Mouse (Mus musculus) lung, postnatal 0 days (tissue): ENCODE data around the gene Rimbp3. TPM values are rescaled to one million over a fixed set of nuclear protein-coding genes. Genes with fewer than 3 reads are reported as not detected.
A peak's percentile ranks its signal among the peaks of the same experiment; 100 is the strongest.

Source experiments
- ATAC-seq: fragments of 200-750 bp; cut with Nextera tagmentation; 2 replicates; pipeline ENCODE4 v1.8.0; 2017; ENCODE audit warnings: moderate library complexity
- DNase-seq: peaks from one replicate; pipeline ENCODE4 v3.0.0-alpha.2; 2016; ENCODE audit warnings: low spot score
- H3K27ac ChIP-seq: fragments of 300-500 bp; sonication (generic); 2 replicates; pipeline ENCODE4 v1.5.1; 2014; ENCODE audit warnings: antibody characterized with exemption, mild to moderate bottlenecking, low read length, mixed read lengths
- H3K27me3 ChIP-seq: fragments of 300-500 bp; sonication (generic); replicated peaks from 2 replicates; pipeline ENCODE4 v1.6.1; 2014; ENCODE audit warnings: low read length, mixed read lengths; ENCODE audit not compliant: insufficient read depth
- H3K36me3 ChIP-seq: fragments of 300-500 bp; sonication (generic); 2 replicates; pipeline ENCODE4 v1.6.1; 2014; ENCODE audit warnings: low read length, mixed read lengths; ENCODE audit not compliant: insufficient read depth
- H3K4me1 ChIP-seq: fragments of 300-500 bp; sonication (generic); 2 replicates; pipeline ENCODE4 v1.6.1; 2014; ENCODE audit warnings: antibody characterized with exemption, low read depth, low read length, mixed read lengths; ENCODE audit not compliant: insufficient read depth
- H3K4me2 ChIP-seq: fragments of 300-500 bp; sonication (generic); replicated peaks from 2 replicates; pipeline ENCODE4 v1.6.1; 2014; ENCODE audit warnings: low read depth, mild to moderate bottlenecking, low read length, moderate library complexity, mixed read lengths
- H3K4me3 ChIP-seq: fragments of 300-500 bp; sonication (generic); 2 replicates; pipeline ENCODE4 v1.5.1; 2014; ENCODE audit warnings: low read depth, low read length
- H3K9ac ChIP-seq: fragments of 300-500 bp; sonication (generic); replicated peaks from 2 replicates; pipeline ENCODE4 v1.6.1; 2014; ENCODE audit warnings: low read depth, mild to moderate bottlenecking
- H3K9me3 ChIP-seq: fragments of 300-500 bp; sonication (generic); 2 replicates; pipeline ENCODE4 v1.6.1; 2016; ENCODE audit warnings: low read length, mixed read lengths
- CTCF ChIP-seq: IDR thresholded peaks from 2 replicates; pipeline ENCODE4 v1.5.1; 2016; ENCODE audit warnings: antibody characterized with exemption, mild to moderate bottlenecking
- EP300 ChIP-seq: IDR thresholded peaks from 2 replicates; pipeline ENCODE4 v1.6.1; 2016; ENCODE audit warnings: antibody characterized with exemption, mild to moderate bottlenecking, control low read depth
- WGBS: fragments of 180-500 bp; shearing (Covaris S2); extraction: QIAGEN DNeasy Blood & Tissue Kit; methylation state at CpG from one replicate; pipeline ENCODE4 v1.1.7; 2014; 5-methylcytosine and 5-hydroxymethylcytosine counted together
- polyA plus RNA-seq: library from polyadenylated mRNA; unstranded; fragments of >200 nt; fragmentation: Nextera tagmentation; extraction: Ambion mirVana; gene quantifications from 2 replicates; pipeline ENCODE4 v1.2.1, GENCODE M21; 2015

Rimbp3 gene
- polyA plus RNA-seq, 1 experiment from 2014 or later = not detected

DNA sequence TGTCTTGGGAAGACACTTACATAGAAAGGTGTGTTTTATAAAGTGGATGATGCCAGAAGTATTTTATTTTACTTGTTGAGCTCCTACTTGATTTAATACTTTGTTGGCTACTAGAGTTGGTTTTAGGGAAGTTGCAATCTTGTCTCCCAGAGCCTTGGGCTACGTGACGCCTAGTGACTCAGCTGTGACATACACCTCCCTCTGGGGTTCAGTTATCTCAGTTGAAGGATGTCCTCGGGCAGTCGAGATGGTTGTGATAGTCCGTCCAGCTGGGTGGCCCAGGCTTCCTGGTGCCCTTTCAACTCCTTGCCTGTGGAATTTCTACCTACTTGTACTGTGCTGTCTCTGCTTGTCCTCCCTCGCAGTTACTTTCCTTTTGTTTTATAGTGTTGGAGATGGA, 40.7 kb downstream of the Rimbp3 start:
- Histone ChIP-seq H3K4me1 (peaks cover 7% of the 10 kb centered on the region; the same call in 1 of the 2 replicates), H3K9ac (no peak overlapping the region)

DNA sequence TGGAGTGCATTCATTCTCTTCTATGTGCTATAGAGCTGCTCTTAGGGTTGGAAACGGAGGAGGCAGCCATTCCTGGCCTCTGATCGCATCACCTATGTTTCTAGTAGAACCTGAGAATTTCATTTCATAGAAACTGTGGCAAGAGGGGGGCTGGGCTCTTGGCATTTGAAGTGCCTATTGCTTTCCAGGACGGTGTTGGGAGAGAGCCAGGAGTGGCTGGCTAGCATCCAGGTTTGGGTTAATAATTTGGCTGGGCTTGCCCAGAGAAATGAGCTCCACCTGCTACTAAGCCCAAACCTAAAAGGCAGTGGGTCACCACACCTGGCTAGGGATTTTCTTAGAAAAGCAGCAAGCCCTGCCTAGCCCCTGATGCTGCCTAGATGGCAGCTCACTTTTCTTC, 43.1 kb downstream of the Rimbp3 start:
- TF ChIP-seq CTCF = no peak
- TF ChIP-seq EP300 = peak; percentile 78
- H3K4me2 ChIP-seq = no peak overlapping the region
- no peak overlapping the region for H3K4me3 ChIP-seq
- H3K36me3 ChIP-seq = no peaks in the 10 kb centered on the region
- peak; percentile 59 for DNase-seq
- H3K9ac ChIP-seq = no peak overlapping the region
- H3K9me3 ChIP-seq = no peaks in the 10 kb centered on the region
- 38% methylated on average over 3 of the region's 3 CpGs for WGBS
- no peak overlapping the region for H3K27ac ChIP-seq
- H3K27me3 ChIP-seq = no peaks in the 10 kb centered on the region
- H3K4me1 ChIP-seq = peaks cover 8% of the 10 kb centered on the region; the same call in 1 of the 2 replicates
- ATAC-seq = peak; percentile 16

More for the DNA sequence above, 40.7 kb downstream of the Rimbp3 start:
- no peak for ATAC-seq
- Histone ChIP-seq H3K9me3 (no peaks in the 10 kb centered on the region), H3K27me3 (no peaks in the 10 kb centered on the region), H3K36me3 (no peaks in the 10 kb centered on the region), H3K4me2 (no peak overlapping the region), H3K4me3 (no peak overlapping the region), H3K27ac (no peak overlapping the region)
- 32% methylated on average over 6 of the region's 6 CpGs for WGBS
- TF ChIP-seq EP300 (no peak), CTCF (no peak)
- no peak for DNase-seq

DNA sequence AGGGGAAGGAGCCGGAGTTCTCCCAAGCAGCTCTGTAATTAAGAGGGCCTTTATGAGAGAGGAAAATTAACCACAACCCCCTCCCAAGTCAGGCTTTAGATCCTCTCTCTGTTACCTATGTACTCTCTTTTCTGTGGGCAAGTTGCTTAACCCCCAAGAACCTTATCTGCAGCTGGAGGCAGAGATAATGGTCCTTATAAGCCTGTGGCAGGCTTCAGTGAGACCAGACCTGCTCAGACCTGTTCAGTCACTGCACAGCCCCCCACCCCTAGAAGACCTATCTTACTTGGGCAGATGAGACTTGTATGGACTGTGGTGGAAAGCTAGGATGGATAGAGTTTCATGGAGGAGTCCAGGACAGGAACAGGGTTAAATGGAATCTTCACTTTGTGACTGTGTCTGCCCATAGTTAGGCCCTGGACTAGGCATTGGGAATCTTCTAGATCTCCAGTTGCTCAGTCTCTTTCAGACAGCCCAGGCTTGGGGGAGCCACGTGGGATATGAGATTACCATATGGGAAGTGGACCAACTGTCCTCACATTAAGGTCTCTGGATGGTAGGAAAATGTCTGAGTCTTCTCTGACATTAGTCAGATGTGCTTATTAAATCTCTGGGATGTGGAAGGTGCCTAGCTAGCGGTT, 43.8 kb downstream of the Rimbp3 start:
- H3K4me3 ChIP-seq = no peak overlapping the region
- ATAC-seq (no peak), DNase-seq (no peak)
- no peak overlapping the region for H3K9ac ChIP-seq
- no peaks in the 10 kb centered on the region for H3K36me3 ChIP-seq
- H3K9me3 ChIP-seq = no peaks in the 10 kb centered on the region
- WGBS = 56% methylated on average over 3 of the region's 3 CpGs
- peaks cover 8% of the 10 kb centered on the region; the same call in 1 of the 2 replicates for H3K4me1 ChIP-seq
- no peak overlapping the region for H3K4me2 ChIP-seq
- H3K27ac ChIP-seq = no peak overlapping the region
- TF ChIP-seq EP300 = no peak
- TF ChIP-seq CTCF = no peak
- no peaks in the 10 kb centered on the region for H3K27me3 ChIP-seq

- no peaks in the 10 kb centered on the region for H3K27me3 ChIP-seq
- H3K4me3 ChIP-seq = no peak overlapping the region
- WGBS = 61% methylated on average over 7 of the region's 7 CpGs
- H3K36me3 ChIP-seq = no peaks in the 10 kb centered on the region
- no peak overlapping the region for H3K9ac ChIP-seq
- H3K4me2 ChIP-seq = no peak overlapping the region
- TF ChIP-seq EP300 = no peak
- H3K4me1 ChIP-seq = peaks cover 8% of the 10 kb centered on the region; the same call in 1 of the 2 replicates
- no peak for DNase-seq
- no peak overlapping the region for H3K27ac ChIP-seq
- H3K9me3 ChIP-seq = no peaks in the 10 kb centered on the region
- ATAC-seq = no peak
Observed at GRCm38 (mm10) chr16:17252841-17253240, 44.4 kb downstream of the Rimbp3 start.

- no peak for ATAC-seq
- 0 out of 2 replicates have a peak, but pooled peaks cover 6% of the 10 kb centered on the region for H3K36me3 ChIP-seq
- no peak overlapping the region for H3K4me2 ChIP-seq
- H3K27ac ChIP-seq = no peak overlapping the region
- no peak overlapping the region for H3K9ac ChIP-seq
- H3K9me3 ChIP-seq = no peaks in the 10 kb centered on the region
- peaks cover 8% of the 10 kb centered on the region; the same call in 1 of the 2 replicates for H3K4me1 ChIP-seq
- DNase-seq = no peak
- no peak for TF ChIP-seq CTCF
- no peak overlapping the region for H3K4me3 ChIP-seq
- 32% methylated on average over 4 of the region's 4 CpGs for WGBS
- H3K27me3 ChIP-seq = no peaks in the 10 kb centered on the region
Observed at GRCm38 (mm10) chr16:17254005-17254597, 45.7 kb downstream of the Rimbp3 start.

GRCm38 (mm10) chr16:17255270-17255669, 46.9 kb downstream of the Rimbp3 start:
- no peak for ATAC-seq
- Histone ChIP-seq H3K27me3 (no peaks in the 10 kb centered on the region), H3K27ac (no peak overlapping the region), H3K9ac (no peak overlapping the region), H3K36me3 (0 out of 2 replicates have a peak, but pooled peaks cover 7% of the 10 kb centered on the region), H3K4me3 (no peak overlapping the region), H3K4me2 (no peak overlapping the region), H3K4me1 (peaks cover 8% of the 10 kb centered on the region; the same call in 1 of the 2 replicates), H3K9me3 (no peaks in the 10 kb centered on the region)
- TF ChIP-seq CTCF = no peak
- TF ChIP-seq EP300 = no peak
- WGBS = 43% methylated on average over 2 of the region's 2 CpGs
- DNase-seq = no peak
